Mouse (Mus musculus): Measurements from ENCODE around the gene Tmem129. TPM values are rescaled to one million over a fixed set of nuclear protein-coding genes. Genes with fewer than 3 reads are reported as not detected.

Tmem129 gene
- polyA plus RNA-seq, 2 experiments: 17.4 to 19.4 TPM

- Histone ChIP-seq H3K4me3 (ENCODE audit: insufficient read depth in 1 of 2, low read depth in 2 of 2, low read length in 2 of 2) (peak overlapping the region; percentile 86 to 95), H3K27ac (peak overlapping the region; percentile 77), H3K36me3 (replicated peaks; ENCODE audit: control insufficient read depth, insufficient read depth, low read depth) (peaks cover 70% of the 10 kb centered on the region), H3K9me3 (ENCODE audit: control insufficient read depth, low read length) (no peaks in the 10 kb centered on the region), H3K9ac (replicated peaks) (peak overlapping the region; percentile 93), H3K4me1 (replicated peaks; ENCODE audit: control insufficient read depth in 2 of 2, insufficient read depth in 2 of 2, low read length in 1 of 2) (peaks cover 23 to 24% of the 10 kb centered on the region in 2 experiments), H3K27me3 (ENCODE audit: control insufficient read depth, insufficient read depth, low read length) (no peaks in the 10 kb centered on the region), H3K4me2 (ENCODE audit: low read depth) (peak overlapping the region; percentile 98)
- no peak for ATAC-seq (ENCODE audit: insufficient read depth)
- TF ChIP-seq EP300 (IDR thresholded peaks at IDR 0.05; ENCODE audit: low read depth) (no peak), CTCF (IDR thresholded peaks at IDR 0.05; ENCODE audit: low read depth) (no peak)
- 4% methylated on average over 2 of the region's 2 CpGs for WGBS (ENCODE audit: insufficient replicate concordance)
- DNase-seq (ENCODE audit: low read depth in 3 of 3, low spot score in 3 of 3): no peak
Observed at GRCm38 (mm10) chr5:33651017-33651416, 7.2 kb downstream of the Tmem129 start.

GRCm38 (mm10) chr5:33640652-33641051, 17.6 kb downstream of the Tmem129 start:
- DNase-seq (ENCODE audit: low read depth in 3 of 3, low spot score in 3 of 3) (no peak), ATAC-seq (ENCODE audit: insufficient read depth) (no peak)
- H3K27ac ChIP-seq: no peak overlapping the region
- H3K4me2 ChIP-seq (ENCODE audit: low read depth): no peak overlapping the region
- no peaks in the 10 kb centered on the region for H3K27me3 ChIP-seq (ENCODE audit: control insufficient read depth, insufficient read depth, low read length)
- H3K9ac ChIP-seq (replicated peaks): no peak overlapping the region
- TF ChIP-seq CTCF (IDR thresholded peaks at IDR 0.05; ENCODE audit: low read depth): peak; percentile 79
- TF ChIP-seq EP300 (IDR thresholded peaks at IDR 0.05; ENCODE audit: low read depth): no peak
- WGBS (ENCODE audit: insufficient replicate concordance): 39% methylated on average over 3 of the region's 3 CpGs
- peaks cover 82% of the 10 kb centered on the region for H3K36me3 ChIP-seq (replicated peaks; ENCODE audit: control insufficient read depth, insufficient read depth, low read depth)
- H3K9me3 ChIP-seq (ENCODE audit: control insufficient read depth, low read length): no peaks in the 10 kb centered on the region
- no peak overlapping the region for H3K4me3 ChIP-seq (ENCODE audit: insufficient read depth in 1 of 2, low read depth in 2 of 2, low read length in 2 of 2)
- H3K4me1 ChIP-seq (replicated peaks; ENCODE audit: control insufficient read depth in 2 of 2, insufficient read depth in 2 of 2, low read length in 1 of 2): peaks cover 0 to 3% of the 10 kb centered on the region in 2 experiments; a peak in 2 of 4 replicates

- H3K9me3 ChIP-seq (ENCODE audit: control insufficient read depth, low read length): no peaks in the 10 kb centered on the region
- peaks cover 71% of the 10 kb centered on the region for H3K36me3 ChIP-seq (replicated peaks; ENCODE audit: control insufficient read depth, insufficient read depth, low read depth)
- 72% methylated on average over 4 of the region's 4 CpGs for WGBS (ENCODE audit: insufficient replicate concordance)
- no peak overlapping the region for H3K4me2 ChIP-seq (ENCODE audit: low read depth)
- H3K27me3 ChIP-seq (ENCODE audit: control insufficient read depth, insufficient read depth, low read length): no peaks in the 10 kb centered on the region
- H3K4me1 ChIP-seq (replicated peaks; ENCODE audit: control insufficient read depth in 2 of 2, insufficient read depth in 2 of 2, low read length in 1 of 2): peaks cover 0 to 8% of the 10 kb centered on the region in 2 experiments; a peak in 3 of 4 replicates
- no peak overlapping the region for H3K27ac ChIP-seq
- H3K9ac ChIP-seq (replicated peaks): no peak overlapping the region
- ATAC-seq (ENCODE audit: insufficient read depth) (no peak), DNase-seq (ENCODE audit: low read depth in 3 of 3, low spot score in 3 of 3) (no peak)
- no peak overlapping the region for H3K4me3 ChIP-seq (ENCODE audit: insufficient read depth in 1 of 2, low read depth in 2 of 2, low read length in 2 of 2)
- TF ChIP-seq CTCF (IDR thresholded peaks at IDR 0.05; ENCODE audit: low read depth) (no peak), EP300 (IDR thresholded peaks at IDR 0.05; ENCODE audit: low read depth) (no peak)
Observed at GRCm38 (mm10) chr5:33638826-33639225, 19.4 kb downstream of the Tmem129 start.

DNA sequence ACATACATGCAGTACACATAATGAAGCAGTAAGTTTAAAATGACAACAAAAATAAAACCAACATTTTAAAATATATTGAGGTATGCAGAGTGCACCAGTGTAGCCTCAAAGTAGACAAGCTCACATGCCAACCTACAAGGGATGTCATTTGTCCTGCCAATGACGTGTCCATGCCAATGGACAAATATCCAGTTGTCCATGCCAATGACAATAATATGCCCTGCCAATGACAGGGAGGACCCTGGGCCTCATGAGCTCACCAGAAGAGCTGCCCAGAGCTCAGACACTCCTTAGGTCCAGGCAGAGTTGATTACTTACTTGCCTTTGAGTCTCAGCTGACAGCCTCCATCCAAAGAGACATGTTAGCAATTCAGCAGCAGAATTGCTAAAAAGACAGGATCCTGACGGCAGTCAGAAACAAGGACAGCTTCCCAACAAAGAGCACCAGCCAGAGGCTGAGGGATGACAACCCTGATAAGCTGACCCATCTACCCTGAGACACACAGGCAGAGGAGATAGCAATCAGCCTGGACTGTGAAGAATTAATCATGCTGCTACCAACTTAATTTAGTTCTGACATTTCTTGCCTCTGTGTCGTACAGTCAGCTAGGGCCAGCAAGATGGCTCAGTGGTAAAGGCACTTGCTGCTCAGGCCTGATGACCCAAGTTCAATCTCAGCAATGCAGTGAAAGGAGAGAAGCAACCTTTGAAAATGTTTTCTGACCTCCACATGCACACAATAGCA, 20.4 kb downstream of the Tmem129 start:
- TF ChIP-seq CTCF (IDR thresholded peaks at IDR 0.05; ENCODE audit: low read depth) (no peak), EP300 (IDR thresholded peaks at IDR 0.05; ENCODE audit: low read depth) (no peak)
- 68% methylated on average over 3 of the region's 3 CpGs for WGBS (ENCODE audit: insufficient replicate concordance)

GRCm38 (mm10) chr5:33635361-33635760, 22.9 kb downstream of the Tmem129 start:
- Histone ChIP-seq H3K27ac (no peak overlapping the region), H3K4me1 (replicated peaks; ENCODE audit: control insufficient read depth in 2 of 2, insufficient read depth in 2 of 2, low read length in 1 of 2) (peaks cover 12 to 17% of the 10 kb centered on the region in 2 experiments), H3K36me3 (replicated peaks; ENCODE audit: control insufficient read depth, insufficient read depth, low read depth) (peaks cover 36% of the 10 kb centered on the region), H3K9ac (replicated peaks) (no peak overlapping the region), H3K9me3 (ENCODE audit: control insufficient read depth, low read length) (no peaks in the 10 kb centered on the region), H3K4me3 (ENCODE audit: insufficient read depth in 1 of 2, low read depth in 2 of 2, low read length in 2 of 2) (no peak overlapping the region), H3K4me2 (ENCODE audit: low read depth) (no peak overlapping the region), H3K27me3 (ENCODE audit: control insufficient read depth, insufficient read depth, low read length) (no peaks in the 10 kb centered on the region)
- ATAC-seq (ENCODE audit: insufficient read depth) (peak; percentile 42), DNase-seq (ENCODE audit: low read depth in 3 of 3, low spot score in 3 of 3) (peak in 1 of 3 experiments; percentile 44)
- WGBS (ENCODE audit: insufficient replicate concordance): 29% methylated on average over 3 of the region's 3 CpGs
- TF ChIP-seq CTCF (IDR thresholded peaks at IDR 0.05; ENCODE audit: low read depth): no peak
- TF ChIP-seq EP300 (IDR thresholded peaks at IDR 0.05; ENCODE audit: low read depth): peak; percentile 67

More for the DNA sequence above, 20.4 kb downstream of the Tmem129 start:
- no peak for ATAC-seq (ENCODE audit: insufficient read depth)
- Histone ChIP-seq H3K4me1 (replicated peaks; ENCODE audit: control insufficient read depth in 2 of 2, insufficient read depth in 2 of 2, low read length in 1 of 2) (peaks cover 0 to 8% of the 10 kb centered on the region in 2 experiments; a peak in 3 of 4 replicates), H3K27me3 (ENCODE audit: control insufficient read depth, insufficient read depth, low read length) (no peaks in the 10 kb centered on the region), H3K4me2 (ENCODE audit: low read depth) (no peak overlapping the region), H3K27ac (no peak overlapping the region), H3K9ac (replicated peaks) (no peak overlapping the region), H3K9me3 (ENCODE audit: control insufficient read depth, low read length) (no peaks in the 10 kb centered on the region), H3K4me3 (ENCODE audit: insufficient read depth in 1 of 2, low read depth in 2 of 2, low read length in 2 of 2) (no peak overlapping the region), H3K36me3 (replicated peaks; ENCODE audit: control insufficient read depth, insufficient read depth, low read depth) (peaks cover 60% of the 10 kb centered on the region)
- DNase-seq (ENCODE audit: low read depth in 3 of 3, low spot score in 3 of 3): no peak
